Mouse (Mus musculus) ES-E14 (cell line): ENCODE results near the gene Dnajc22.

Experiments
- CHD2 ChIP-seq: IDR thresholded peaks from 2 replicates; pipeline ENCODE4 v1.6.1; 2014; ENCODE audit warnings: mild to moderate bottlenecking, low read depth, low read length, inconsistent platforms
- HCFC1 ChIP-seq: IDR thresholded peaks from 2 replicates; pipeline ENCODE4 v1.6.1; 2012; ENCODE audit warnings: low read length, inconsistent platforms, borderline replicate concordance; ENCODE audit not compliant: insufficient read depth
- MAFK ChIP-seq: IDR thresholded peaks from 2 replicates; pipeline ENCODE4 v1.6.1; 2014; ENCODE audit warnings: mild to moderate bottlenecking, low read depth, low read length, inconsistent platforms; ENCODE audit not compliant: insufficient read depth
- ZC3H11A ChIP-seq: IDR thresholded peaks from 2 replicates; pipeline ENCODE4 v1.6.1; 2012; ENCODE audit warnings: low read depth, mild to moderate bottlenecking, inconsistent platforms, low read length, borderline replicate concordance
- ZNF384 ChIP-seq: IDR thresholded peaks from 2 replicates; pipeline ENCODE4 v1.6.1; 2012; ENCODE audit warnings: low read depth, low read length, inconsistent platforms

- TF ChIP-seq MAFK = no peak
- no peak for TF ChIP-seq ZNF384
- TF ChIP-seq ZC3H11A = no peak
- TF ChIP-seq CHD2 = no peak
- no peak for TF ChIP-seq HCFC1
Observed at GRCm38 (mm10) chr15:99113396-99113975, 20.5 kb downstream of the Dnajc22 start.
